Mouse (Mus musculus) megakaryocyte-erythroid progenitor cell, adult 5-6 weeks (primary cell): ENCODE data around the gene Btbd9. TPM values are rescaled to one million over a fixed set of nuclear protein-coding genes. Genes with fewer than 3 reads are reported as not detected.

ENCODE experiments used
- ATAC-seq: replicated peaks from 2 replicates; pipeline ENCODE4 v1.8.0; 2016; ENCODE audit warnings: mild to moderate bottlenecking, inconsistent platforms; ENCODE audit not compliant: severe bottlenecking, poor library complexity, low FRiP score, low TSS enrichment
- total RNA-seq, 2 experiments: library from RNA; stranded (forward) in 1 of 2; stranded (reverse) in 1 of 2; fragments of 200-1000, 215-1000 nt in 1 of 2; fragments of >200 nt in 1 of 2; fragmentation: Nextera tagmentation in 1 of 2; gene quantifications; 2 replicates each; pipeline ENCODE4 v1.2.3; 2014 to 2017

Gene Btbd9
- total RNA-seq, 2 experiments from 2014 or later = 8.5 to 19.8 TPM

- no peak for ATAC-seq
Observed at GRCm38 (mm10) chr17:30492191-30492590, 84.1 kb downstream of the Btbd9 start.

- ATAC-seq = no peak
Observed at GRCm38 (mm10) chr17:30491601-30492000, 84.7 kb downstream of the Btbd9 start.

- ATAC-seq = no peak
Observed at GRCm38 (mm10) chr17:30490601-30491000, 85.7 kb downstream of the Btbd9 start.

- no peak for ATAC-seq
Observed at GRCm38 (mm10) chr17:30490086-30490485, 86.2 kb downstream of the Btbd9 start.

- no peak for ATAC-seq
Observed at GRCm38 (mm10) chr17:30489629-30490028, 86.7 kb downstream of the Btbd9 start.

- no peak for ATAC-seq
Observed at GRCm38 (mm10) chr17:30487695-30488094, 88.6 kb downstream of the Btbd9 start.

GRCm38 (mm10) chr17:30485067-30485854 is 91.0 kb downstream of the Btbd9 start:
- ATAC-seq = no peak

- no peak for ATAC-seq
Observed at GRCm38 (mm10) chr17:30484446-30485066, 91.7 kb downstream of the Btbd9 start.

- ATAC-seq = no peak
Observed at GRCm38 (mm10) chr17:30481766-30482165, 94.5 kb downstream of the Btbd9 start.

- ATAC-seq = no peak
Observed at GRCm38 (mm10) chr17:30481341-30481740, 94.9 kb downstream of the Btbd9 start.

- ATAC-seq = no peak
Observed at GRCm38 (mm10) chr17:30480381-30480780, 95.9 kb downstream of the Btbd9 start.

- no peak for ATAC-seq
Observed at GRCm38 (mm10) chr17:30478181-30478580, 98.1 kb downstream of the Btbd9 start.

- ATAC-seq = no peak
Observed at GRCm38 (mm10) chr17:30474561-30474960, 101.7 kb downstream of the Btbd9 start.

GRCm38 (mm10) chr17:30472776-30473175 is 103.5 kb downstream of the Btbd9 start:
- ATAC-seq = no peak

GRCm38 (mm10) chr17:30471512-30471911 is 104.8 kb downstream of the Btbd9 start:
- ATAC-seq = no peak

GRCm38 (mm10) chr17:30470790-30471189 is 105.5 kb downstream of the Btbd9 start:
- no peak for ATAC-seq

GRCm38 (mm10) chr17:30470286-30470685 is 106.0 kb downstream of the Btbd9 start:
- ATAC-seq = no peak

- no peak for ATAC-seq
Observed at GRCm38 (mm10) chr17:30469511-30470076, 106.7 kb downstream of the Btbd9 start.

- no peak for ATAC-seq
Observed at GRCm38 (mm10) chr17:30468368-30468767, 107.9 kb downstream of the Btbd9 start.

GRCm38 (mm10) chr17:30467566-30468213 is 108.6 kb downstream of the Btbd9 start:
- no peak for ATAC-seq
